Mouse (Mus musculus): Measurements from ENCODE around the gene Hes5. TPM values are rescaled to one million over a fixed set of nuclear protein-coding genes. Genes with fewer than 3 reads are reported as not detected.
A peak's percentile ranks its signal among the peaks of the same experiment; 100 is the strongest.

Hes5 gene
- polyA plus RNA-seq, 1 experiment, result 0.47 TPM

GRCm38 (mm10) chr4:154964581-154965235 is 4.0 kb downstream of the Hes5 start:
- Histone ChIP-seq H3K27ac (ENCODE audit: insufficient read depth, low read depth, low read length) (peak overlapping the region; percentile 9; the same call in 1 of the 2 replicates), H3K27me3 (ENCODE audit: control insufficient read depth, insufficient read depth, low read length) (peaks cover 14% of the 10 kb centered on the region), H3K4me3 (ENCODE audit: low read depth, low read length) (peak overlapping the region; percentile 93), H3K4me1 (ENCODE audit: control insufficient read depth, insufficient read depth, insufficient read length, low read length) (peaks cover 9% of the 10 kb centered on the region), H3K36me3 (ENCODE audit: control insufficient read depth, insufficient read depth, low read length) (peaks cover 7% of the 10 kb centered on the region)
- WGBS, result under 1% methylated on average over 36 of the region's 36 CpGs
- no peak for TF ChIP-seq POLR2A (IDR thresholded peaks at IDR 0.05; ENCODE audit: low read depth, low read length)
- TF ChIP-seq CTCF (IDR thresholded peaks at IDR 0.05; ENCODE audit: extremely low read depth, insufficient read length, insufficient replicate concordance, low read depth, low read length), result no peak

DNA sequence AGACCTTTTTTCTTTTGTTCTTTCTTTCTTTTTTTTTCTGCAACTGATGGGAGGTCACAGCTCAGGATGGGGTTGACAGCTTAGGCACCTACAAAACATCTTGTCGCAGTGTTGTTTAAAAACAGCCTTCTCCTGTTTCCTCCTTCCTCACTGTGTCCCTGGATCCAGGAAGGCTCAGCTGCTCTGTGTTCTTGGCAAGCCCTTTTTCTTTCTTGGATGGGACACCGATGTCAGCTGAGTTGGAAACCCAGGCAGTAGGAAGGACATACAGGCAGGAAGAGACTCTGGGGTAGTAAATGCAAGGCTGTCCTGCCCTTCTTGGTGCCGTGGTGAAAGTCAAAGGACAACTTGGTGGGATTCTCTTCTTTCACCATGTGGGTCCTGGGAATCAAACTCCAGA is 5.1 kb downstream of the Hes5 start:
- no peak overlapping the region for H3K4me3 ChIP-seq (ENCODE audit: low read depth, low read length)
- WGBS, result 72% methylated on average over 3 of the region's 3 CpGs
- H3K4me1 ChIP-seq (ENCODE audit: control insufficient read depth, insufficient read depth, insufficient read length, low read length), result peaks cover 9% of the 10 kb centered on the region
- H3K27me3 ChIP-seq (ENCODE audit: control insufficient read depth, insufficient read depth, low read length), result peaks cover 6% of the 10 kb centered on the region
- TF ChIP-seq POLR2A (IDR thresholded peaks at IDR 0.05; ENCODE audit: low read depth, low read length) (no peak), CTCF (IDR thresholded peaks at IDR 0.05; ENCODE audit: extremely low read depth, insufficient read length, insufficient replicate concordance, low read depth, low read length) (no peak)
- no peak overlapping the region for H3K27ac ChIP-seq (ENCODE audit: insufficient read depth, low read depth, low read length)
- peaks cover 19% of the 10 kb centered on the region for H3K36me3 ChIP-seq (ENCODE audit: control insufficient read depth, insufficient read depth, low read length)

GRCm38 (mm10) chr4:154967173-154967572 is 6.5 kb downstream of the Hes5 start:
- Histone ChIP-seq H3K4me3 (ENCODE audit: low read depth, low read length) (no peak overlapping the region), H3K27me3 (ENCODE audit: control insufficient read depth, insufficient read depth, low read length) (no peaks in the 10 kb centered on the region), H3K27ac (ENCODE audit: insufficient read depth, low read depth, low read length) (no peak overlapping the region), H3K4me1 (ENCODE audit: control insufficient read depth, insufficient read depth, insufficient read length, low read length) (peaks cover 2% of the 10 kb centered on the region; the same call in 1 of the 2 replicates), H3K36me3 (ENCODE audit: control insufficient read depth, insufficient read depth, low read length) (peaks cover 32% of the 10 kb centered on the region)
- 60% methylated on average over 5 of the region's 5 CpGs for WGBS
- peak; percentile 32; the same call in 1 of the 2 replicates for TF ChIP-seq CTCF (IDR thresholded peaks at IDR 0.05; ENCODE audit: extremely low read depth, insufficient read length, insufficient replicate concordance, low read depth, low read length)
- TF ChIP-seq POLR2A (IDR thresholded peaks at IDR 0.05; ENCODE audit: low read depth, low read length), result no peak

GRCm38 (mm10) chr4:154972546-154972945 is 11.8 kb downstream of the Hes5 start:
- TF ChIP-seq CTCF (IDR thresholded peaks at IDR 0.05; ENCODE audit: extremely low read depth, insufficient read length, insufficient replicate concordance, low read depth, low read length) (no peak), POLR2A (IDR thresholded peaks at IDR 0.05; ENCODE audit: low read depth, low read length) (no peak)
- WGBS, result 91% methylated on average over 12 of the region's 12 CpGs
- no peak overlapping the region for H3K4me3 ChIP-seq (ENCODE audit: low read depth, low read length)

DNA sequence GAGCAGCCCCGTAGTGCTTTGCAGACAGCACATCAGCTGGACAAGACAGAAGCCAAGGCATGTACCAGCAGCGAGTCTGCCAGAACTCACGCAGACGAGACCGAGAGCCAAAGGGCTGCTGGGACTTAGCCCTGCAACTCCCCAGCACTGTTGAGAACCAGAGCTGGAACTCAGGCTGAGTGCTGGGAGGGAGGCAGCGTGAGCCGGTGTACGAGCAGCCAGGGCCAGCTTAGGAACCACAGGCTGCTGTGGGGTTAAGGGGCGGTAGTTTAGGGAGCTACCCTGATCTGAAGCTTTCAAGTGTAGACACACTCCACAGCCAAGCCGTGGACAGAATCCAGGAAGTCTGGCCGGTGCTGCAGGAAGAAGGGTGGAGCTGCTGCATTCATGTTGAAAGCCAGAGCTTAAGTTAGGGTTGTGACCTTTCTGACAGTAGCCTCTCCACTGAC is 13.5 kb downstream of the Hes5 start:
- Histone ChIP-seq H3K4me3 (ENCODE audit: low read depth, low read length) (no peak overlapping the region), H3K36me3 (ENCODE audit: control insufficient read depth, insufficient read depth, low read length) (peaks cover 94% of the 10 kb centered on the region), H3K27me3 (ENCODE audit: control insufficient read depth, insufficient read depth, low read length) (no peaks in the 10 kb centered on the region), H3K4me1 (ENCODE audit: control insufficient read depth, insufficient read depth, insufficient read length, low read length) (no peaks in the 10 kb centered on the region), H3K27ac (ENCODE audit: insufficient read depth, low read depth, low read length) (no peak overlapping the region)
- 84% methylated on average over 11 of the region's 11 CpGs for WGBS
- TF ChIP-seq POLR2A (IDR thresholded peaks at IDR 0.05; ENCODE audit: low read depth, low read length), result no peak
- no peak for TF ChIP-seq CTCF (IDR thresholded peaks at IDR 0.05; ENCODE audit: extremely low read depth, insufficient read length, insufficient replicate concordance, low read depth, low read length)

More at GRCm38 (mm10) chr4:154972546-154972945, 11.8 kb downstream of the Hes5 start:
- no peaks in the 10 kb centered on the region for H3K4me1 ChIP-seq (ENCODE audit: control insufficient read depth, insufficient read depth, insufficient read length, low read length)
- no peak overlapping the region for H3K27ac ChIP-seq (ENCODE audit: insufficient read depth, low read depth, low read length)
- H3K27me3 ChIP-seq (ENCODE audit: control insufficient read depth, insufficient read depth, low read length), result no peaks in the 10 kb centered on the region
- H3K36me3 ChIP-seq (ENCODE audit: control insufficient read depth, insufficient read depth, low read length), result peaks cover 81% of the 10 kb centered on the region

DNA sequence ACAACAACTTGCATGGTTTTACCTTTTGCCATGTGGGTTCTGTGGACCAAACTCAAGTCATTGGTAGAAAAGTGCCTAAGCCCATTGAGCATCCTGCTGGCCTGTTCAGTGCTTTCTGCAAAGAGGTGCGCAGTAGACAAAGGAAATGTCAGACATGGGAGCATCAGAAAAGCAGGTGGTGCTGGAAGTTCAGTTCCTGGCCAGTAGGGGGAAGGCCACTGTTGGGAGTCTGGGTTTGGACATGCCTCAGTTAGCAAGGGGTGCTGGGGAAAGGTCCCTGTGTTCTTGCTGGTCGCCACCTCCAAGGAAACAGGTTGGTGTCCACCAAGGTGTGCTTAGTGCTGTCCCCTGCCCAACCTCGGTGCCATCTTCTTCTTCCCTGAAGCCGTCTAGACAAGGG is 19.4 kb downstream of the Hes5 start:
- peaks cover 60% of the 10 kb centered on the region for H3K36me3 ChIP-seq (ENCODE audit: control insufficient read depth, insufficient read depth, low read length)
- no peak overlapping the region for H3K4me3 ChIP-seq (ENCODE audit: low read depth, low read length)
- 99% methylated on average over 4 of the region's 4 CpGs for WGBS
- H3K27me3 ChIP-seq (ENCODE audit: control insufficient read depth, insufficient read depth, low read length), result no peaks in the 10 kb centered on the region
- no peak overlapping the region for H3K27ac ChIP-seq (ENCODE audit: insufficient read depth, low read depth, low read length)
- TF ChIP-seq CTCF (IDR thresholded peaks at IDR 0.05; ENCODE audit: extremely low read depth, insufficient read length, insufficient replicate concordance, low read depth, low read length) (peak; percentile 41; the same call in 1 of the 2 replicates), POLR2A (IDR thresholded peaks at IDR 0.05; ENCODE audit: low read depth, low read length) (no peak)
- peaks cover 3% of the 10 kb centered on the region for H3K4me1 ChIP-seq (ENCODE audit: control insufficient read depth, insufficient read depth, insufficient read length, low read length)

- H3K36me3 ChIP-seq (ENCODE audit: control insufficient read depth, insufficient read depth, low read length), result peaks cover 51% of the 10 kb centered on the region
- no peak for TF ChIP-seq CTCF (IDR thresholded peaks at IDR 0.05; ENCODE audit: extremely low read depth, insufficient read length, insufficient replicate concordance, low read depth, low read length)
- TF ChIP-seq POLR2A (IDR thresholded peaks at IDR 0.05; ENCODE audit: low read depth, low read length), result no peak
- WGBS, result 82% methylated on average over 6 of the region's 6 CpGs
Measured at GRCm38 (mm10) chr4:154981076-154981475, 20.4 kb downstream of the Hes5 start.

More at GRCm38 (mm10) chr4:154981076-154981475, 20.4 kb downstream of the Hes5 start:
- no peak overlapping the region for H3K4me3 ChIP-seq (ENCODE audit: low read depth, low read length)
- no peak overlapping the region for H3K27ac ChIP-seq (ENCODE audit: insufficient read depth, low read depth, low read length)
- no peaks in the 10 kb centered on the region for H3K27me3 ChIP-seq (ENCODE audit: control insufficient read depth, insufficient read depth, low read length)
- H3K4me1 ChIP-seq (ENCODE audit: control insufficient read depth, insufficient read depth, insufficient read length, low read length), result peaks cover 3% of the 10 kb centered on the region

All from small intestine, adult 2 months (tissue).